Mouse (Mus musculus): ENCODE results near the gene Rpl29. TPM values are rescaled to one million over a fixed set of nuclear protein-coding genes. Genes with fewer than 3 reads are reported as not detected.
A peak's percentile ranks its signal among the peaks of the same experiment; 100 is the strongest.

The Rpl29 gene
- total RNA-seq, 1 experiment = 61.2 TPM

GRCm38 (mm10) chr9:106452821-106453220 lies 23.6 kb downstream of the Rpl29 start:
- 0 out of 2 replicates have a peak, but pooled peaks have one; percentile 11 for TF ChIP-seq CHD2 (IDR thresholded peaks at IDR 0.05; ENCODE audit: low read depth, low read length)
- TF ChIP-seq ZNF384 (IDR thresholded peaks at IDR 0.05; ENCODE audit: low read depth, low read length) = no peak
- no peaks in the 10 kb centered on the region; the same call in 1 of the 2 replicates for H3K36me3 ChIP-seq (ENCODE audit: control insufficient read depth, insufficient read depth, low read length, poor library complexity, severe bottlenecking)
- peak overlapping the region; percentile 94 for H3K27ac ChIP-seq (ENCODE audit: insufficient read depth, low read depth, low read length, poor library complexity, severe bottlenecking)
- in situ Hi-C loops (cut with MboI; ENCODE audit: low sequenced_read_pairs in 2 of 2, unreplicated experiment in 2 of 2) = no loop called here
- peak overlapping the region; percentile 86 for H3K9ac ChIP-seq (ENCODE audit: insufficient read depth, low read depth, low read length, poor library complexity, severe bottlenecking)
- H3K9me3 ChIP-seq (ENCODE audit: control insufficient read depth, insufficient read depth, low read depth, low read length) = no peaks in the 10 kb centered on the region
- H3K4me1 ChIP-seq (ENCODE audit: control insufficient read depth in 2 of 2, insufficient read depth in 2 of 2, low read length in 2 of 2, poor library complexity in 1 of 2) = peaks cover 17 to 44% of the 10 kb centered on the region in 2 experiments
- H3K4me3 ChIP-seq (ENCODE audit: insufficient read depth in 1 of 2, low read depth in 1 of 2, low read length in 2 of 2, poor library complexity in 1 of 2, severe bottlenecking in 1 of 2) = peak overlapping the region; percentile 85 to 87
- DNase-seq (ENCODE audit: low read depth, low spot score) = no peak

GRCm38 (mm10) chr9:106453271-106454070 lies 24.2 kb downstream of the Rpl29 start, which contains the start of gene Pcbp4:
TSS of gene Pcbp4 (plus strand) at chr9:106453291.
- in situ Hi-C loops (cut with MboI; ENCODE audit: low sequenced_read_pairs in 2 of 2, unreplicated experiment in 2 of 2) = no loop called here
- TF ChIP-seq ZC3H11A (IDR thresholded peaks at IDR 0.05; ENCODE audit: borderline replicate concordance, low read depth, low read length) (no peak), HCFC1 (IDR thresholded peaks at IDR 0.05; ENCODE audit: borderline replicate concordance, insufficient read depth, low read length) (no peak), MAFK (IDR thresholded peaks at IDR 0.05; ENCODE audit: insufficient read depth, low read depth, low read length) (no peak), CHD2 (IDR thresholded peaks at IDR 0.05; ENCODE audit: low read depth, low read length) (no peak), ZNF384 (IDR thresholded peaks at IDR 0.05; ENCODE audit: low read depth, low read length) (no peak)

GRCm38 (mm10) chr9:106454071-106454761 lies 25.0 kb downstream of the Rpl29 start:
- in situ Hi-C loops (cut with MboI; ENCODE audit: low sequenced_read_pairs in 2 of 2, unreplicated experiment in 2 of 2) = no loop called here
- Histone ChIP-seq H3K9me3 (ENCODE audit: control insufficient read depth, insufficient read depth, low read depth, low read length) (no peaks in the 10 kb centered on the region), H3K9ac (ENCODE audit: insufficient read depth, low read depth, low read length, poor library complexity, severe bottlenecking) (peak overlapping the region; percentile 77), H3K36me3 (ENCODE audit: control insufficient read depth, insufficient read depth, low read length, poor library complexity, severe bottlenecking) (no peaks in the 10 kb centered on the region; the same call in 1 of the 2 replicates), H3K4me3 (ENCODE audit: insufficient read depth in 1 of 2, low read depth in 1 of 2, low read length in 2 of 2, poor library complexity in 1 of 2, severe bottlenecking in 1 of 2) (peak overlapping the region; percentile 76 to 85), H3K4me1 (ENCODE audit: control insufficient read depth in 2 of 2, insufficient read depth in 2 of 2, low read length in 2 of 2, poor library complexity in 1 of 2) (peaks cover 15 to 46% of the 10 kb centered on the region in 2 experiments), H3K27ac (ENCODE audit: insufficient read depth, low read depth, low read length, poor library complexity, severe bottlenecking) (peak overlapping the region; percentile 81; the same call in 1 of the 2 replicates)
- no peak for TF ChIP-seq MAFK (IDR thresholded peaks at IDR 0.05; ENCODE audit: insufficient read depth, low read depth, low read length)
- TF ChIP-seq CHD2 (IDR thresholded peaks at IDR 0.05; ENCODE audit: low read depth, low read length) = no peak
- TF ChIP-seq ZC3H11A (IDR thresholded peaks at IDR 0.05; ENCODE audit: borderline replicate concordance, low read depth, low read length) = no peak
- TF ChIP-seq HCFC1 (IDR thresholded peaks at IDR 0.05; ENCODE audit: borderline replicate concordance, insufficient read depth, low read length) = no peak
- no peak for TF ChIP-seq ZNF384 (IDR thresholded peaks at IDR 0.05; ENCODE audit: low read depth, low read length)
- DNase-seq (ENCODE audit: low read depth, low spot score) = no peak

More at GRCm38 (mm10) chr9:106453271-106454070, 24.2 kb downstream of the Rpl29 start, which contains the start of gene Pcbp4:
- Histone ChIP-seq H3K9ac (ENCODE audit: insufficient read depth, low read depth, low read length, poor library complexity, severe bottlenecking) (peak within 1 kb of the TSS; percentile 86), H3K27ac (ENCODE audit: insufficient read depth, low read depth, low read length, poor library complexity, severe bottlenecking) (peak within 1 kb of the TSS; percentile 94), H3K36me3 (ENCODE audit: control insufficient read depth, insufficient read depth, low read length, poor library complexity, severe bottlenecking) (no peaks in the 10 kb centered on the region; the same call in 1 of the 2 replicates), H3K9me3 (ENCODE audit: control insufficient read depth, insufficient read depth, low read depth, low read length) (no peaks in the 10 kb centered on the region), H3K4me1 (ENCODE audit: control insufficient read depth in 2 of 2, insufficient read depth in 2 of 2, low read length in 2 of 2, poor library complexity in 1 of 2) (peaks cover 15 to 47% of the 10 kb centered on the region in 2 experiments), H3K4me3 (ENCODE audit: insufficient read depth in 1 of 2, low read depth in 1 of 2, low read length in 2 of 2, poor library complexity in 1 of 2, severe bottlenecking in 1 of 2) (peak within 1 kb of the TSS; percentile 85 to 87)
- DNase-seq (ENCODE audit: low read depth, low spot score) = no peak

GRCm38 (mm10) chr9:106454888-106455681 lies 25.8 kb downstream of the Rpl29 start:
- TF ChIP-seq ZNF384 (IDR thresholded peaks at IDR 0.05; ENCODE audit: low read depth, low read length) = no peak
- no peak for TF ChIP-seq ZC3H11A (IDR thresholded peaks at IDR 0.05; ENCODE audit: borderline replicate concordance, low read depth, low read length)
- no peak for TF ChIP-seq CHD2 (IDR thresholded peaks at IDR 0.05; ENCODE audit: low read depth, low read length)
- TF ChIP-seq MAFK (IDR thresholded peaks at IDR 0.05; ENCODE audit: insufficient read depth, low read depth, low read length) = no peak
- TF ChIP-seq HCFC1 (IDR thresholded peaks at IDR 0.05; ENCODE audit: borderline replicate concordance, insufficient read depth, low read length) = no peak

More at GRCm38 (mm10) chr9:106454888-106455681, 25.8 kb downstream of the Rpl29 start:
- Histone ChIP-seq H3K4me1 (ENCODE audit: control insufficient read depth in 2 of 2, insufficient read depth in 2 of 2, low read length in 2 of 2, poor library complexity in 1 of 2) (peaks cover 16 to 48% of the 10 kb centered on the region in 2 experiments), H3K4me3 (ENCODE audit: insufficient read depth in 1 of 2, low read depth in 1 of 2, low read length in 2 of 2, poor library complexity in 1 of 2, severe bottlenecking in 1 of 2) (peak overlapping the region; percentile 76 to 85), H3K36me3 (ENCODE audit: control insufficient read depth, insufficient read depth, low read length, poor library complexity, severe bottlenecking) (peaks cover 3% of the 10 kb centered on the region; the same call in 1 of the 2 replicates), H3K27ac (ENCODE audit: insufficient read depth, low read depth, low read length, poor library complexity, severe bottlenecking) (peak overlapping the region; percentile 81), H3K9me3 (ENCODE audit: control insufficient read depth, insufficient read depth, low read depth, low read length) (no peaks in the 10 kb centered on the region), H3K9ac (ENCODE audit: insufficient read depth, low read depth, low read length, poor library complexity, severe bottlenecking) (peak overlapping the region; percentile 77)
- in situ Hi-C loops (cut with MboI; ENCODE audit: low sequenced_read_pairs in 2 of 2, unreplicated experiment in 2 of 2) = no loop called here
- no peak for DNase-seq (ENCODE audit: low read depth, low spot score)
